ENCODE assay signal across 8 mouse cellular contexts in the genomic region with DNA sequence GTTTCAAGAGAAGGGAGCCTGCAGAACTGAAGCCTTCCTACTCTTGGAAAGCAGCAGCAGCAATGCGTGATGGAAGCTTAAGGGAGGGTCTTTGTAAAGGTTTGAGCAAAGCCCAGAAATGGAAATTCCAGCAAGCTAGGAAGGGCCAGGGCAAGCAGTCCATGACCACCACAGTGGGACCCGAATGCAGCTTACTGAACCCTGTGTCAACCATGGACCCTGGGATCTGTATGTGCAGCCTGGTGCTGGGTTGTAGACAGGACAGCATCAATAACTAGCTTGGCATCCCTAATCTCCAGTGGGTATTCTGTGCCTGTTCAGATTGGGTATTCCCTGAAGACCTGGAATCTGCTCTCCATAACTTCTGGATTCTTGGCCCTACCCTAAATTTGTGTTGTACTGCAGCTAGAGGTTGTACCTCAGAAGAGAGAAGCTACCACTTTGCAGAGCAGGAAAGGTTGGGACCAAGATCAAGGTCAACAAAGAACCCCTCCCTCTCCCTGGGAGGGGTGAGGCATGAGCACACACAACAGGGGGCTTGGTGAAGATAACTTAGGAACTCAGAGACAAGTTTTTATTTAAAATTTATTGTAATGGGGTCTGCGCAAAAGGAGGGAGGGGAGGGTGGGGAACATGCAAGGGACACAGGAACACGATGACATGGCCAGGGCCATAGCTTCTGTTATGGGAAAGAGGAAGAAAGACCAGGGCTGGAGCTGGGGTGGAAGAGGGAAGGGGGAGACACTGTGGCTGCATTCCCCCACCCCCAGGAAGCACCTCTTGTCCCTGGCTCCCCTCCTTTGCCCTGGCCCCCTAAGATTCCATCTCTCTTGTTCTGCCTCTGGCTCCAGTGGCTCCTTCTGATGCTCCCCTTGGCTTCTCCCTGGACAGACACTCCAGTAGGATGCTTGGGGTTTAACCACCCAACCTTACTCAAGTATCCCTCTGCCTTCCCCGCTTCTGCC. TPM values are rescaled to one million over a fixed set of nuclear protein-coding genes. Genes with fewer than 3 reads are reported as not detected.
DNase-seq lines count a peak whose midpoint lies in the region; ATAC-seq and TF ChIP-seq lines count a peak whose summit lies in the region.

No protein-coding gene starts in this region.

- peaks cover 81% of the 10 kb centered on the region for H3K4me1 ChIP-seq in heart, embryonic 10.5 days
- no peaks in the 10 kb centered on the region for H3K4me1 ChIP-seq in ES-Bruce4 (ENCODE audit: control insufficient read depth, insufficient read depth, low read length)
- H3K4me1 ChIP-seq in forebrain, embryonic 14.5 days (ENCODE audit: control insufficient read depth, insufficient read depth, low read length): peaks cover 40% of the 10 kb centered on the region
- H3K4me1 ChIP-seq in liver, embryonic 15.5 days (replicated peaks): peaks cover 67% of the 10 kb centered on the region

- peaks cover 29% of the 10 kb centered on the region for H3K36me3 ChIP-seq in heart, embryonic 10.5 days
- H3K36me3 ChIP-seq in ES-Bruce4 (ENCODE audit: control insufficient read depth, insufficient read depth, low read length, poor library complexity, severe bottlenecking): peaks cover 24% of the 10 kb centered on the region
- H3K36me3 ChIP-seq in forebrain, embryonic 14.5 days (ENCODE audit: control insufficient read depth, insufficient read depth, low read length): peaks cover 35% of the 10 kb centered on the region
- peaks cover 36% of the 10 kb centered on the region for H3K36me3 ChIP-seq in liver, embryonic 15.5 days (replicated peaks)

- no peak for ATAC-seq in forebrain, embryonic 14.5 days
- no peak for ATAC-seq in liver, embryonic 15.5 days (ENCODE audit: insufficient read depth)
- ATAC-seq in frontal cortex, adult (ENCODE audit: low TSS enrichment): no peak

- H3K9ac ChIP-seq in ES-Bruce4 (ENCODE audit: low read depth, poor library complexity, severe bottlenecking): peak overlapping the region; percentile 57
- H3K9ac ChIP-seq in forebrain, embryonic 14.5 days (ENCODE audit: low read length): peak overlapping the region; percentile 85
- peak overlapping the region; percentile 34; the same call in 1 of the 2 replicates for H3K9ac ChIP-seq in liver, embryonic 15.5 days

- WGBS in heart, embryonic 10.5 days: 38% methylated on average over 5 of the region's 5 CpGs
- WGBS in forebrain, embryonic 14.5 days: 45% methylated on average over 5 of the region's 5 CpGs
- WGBS in liver, embryonic 15.5 days (ENCODE audit: insufficient replicate concordance): 35% methylated on average over 5 of the region's 5 CpGs

- no peak for TF ChIP-seq CTCF in ES-Bruce4 (IDR thresholded peaks at IDR 0.05; ENCODE audit: low read depth, low read length)

- no peaks in the 10 kb centered on the region for H3K9me3 ChIP-seq in heart, embryonic 10.5 days
- no peaks in the 10 kb centered on the region for H3K9me3 ChIP-seq in ES-Bruce4 (replicated peaks; ENCODE audit: control insufficient read depth, insufficient read depth, low read length, poor library complexity, severe bottlenecking)
- no peaks in the 10 kb centered on the region for H3K9me3 ChIP-seq in forebrain, embryonic 14.5 days (replicated peaks; ENCODE audit: control insufficient read depth, low read length)
- no peaks in the 10 kb centered on the region for H3K9me3 ChIP-seq in liver, embryonic 15.5 days (replicated peaks)

- H3K27me3 ChIP-seq in heart, embryonic 10.5 days (ENCODE audit: insufficient read depth, poor library complexity, severe bottlenecking): no peaks in the 10 kb centered on the region
- no peaks in the 10 kb centered on the region for H3K27me3 ChIP-seq in ES-Bruce4 (ENCODE audit: control insufficient read depth, insufficient read depth, low read length, poor library complexity, severe bottlenecking)
- H3K27me3 ChIP-seq in forebrain, embryonic 14.5 days (replicated peaks; ENCODE audit: control insufficient read depth, insufficient read depth, low read length): no peaks in the 10 kb centered on the region
- no peaks in the 10 kb centered on the region for H3K27me3 ChIP-seq in liver, embryonic 15.5 days

- TF ChIP-seq POLR2A in ES-Bruce4 (IDR thresholded peaks at IDR 0.05; ENCODE audit: insufficient read depth, low read length): no peak

- peak overlapping the region; percentile 86 for H3K27ac ChIP-seq in heart, embryonic 10.5 days
- peak overlapping the region; percentile 37 for H3K27ac ChIP-seq in ES-Bruce4 (ENCODE audit: insufficient read depth, low read length)
- H3K27ac ChIP-seq in forebrain, embryonic 14.5 days (ENCODE audit: low read depth, low read length): peak overlapping the region; percentile 85
- peak overlapping the region; percentile 55; the same call in 1 of the 2 replicates for H3K27ac ChIP-seq in liver, embryonic 15.5 days (replicated peaks)

- H3K4me2 ChIP-seq in forebrain, embryonic 14.5 days (ENCODE audit: low read length): peak overlapping the region; percentile 64
- H3K4me2 ChIP-seq in liver, embryonic 15.5 days: peak overlapping the region; percentile 98

- peak overlapping the region; percentile 65 for H3K4me3 ChIP-seq in heart, embryonic 10.5 days
- H3K4me3 ChIP-seq in ES-Bruce4 (ENCODE audit: low read depth, low read length): peak overlapping the region; percentile 64
- peak overlapping the region; percentile 50 for H3K4me3 ChIP-seq in forebrain, embryonic 14.5 days (ENCODE audit: low read depth, low read length)
- H3K4me3 ChIP-seq in liver, embryonic 15.5 days (replicated peaks): peak overlapping the region; percentile 98

- no peak for DNase-seq in heart, embryonic 10.5 days (ENCODE audit: low spot score)
- DNase-seq in heart, adult 8-10 months (ENCODE audit: low spot score): no peak
- DNase-seq in forebrain, embryonic 14.5 days (ENCODE audit: low spot score): no peak
- no peak for DNase-seq in spleen, adult 12 weeks (ENCODE audit: low spot score)
- DNase-seq in spleen, postnatal 14 days (ENCODE audit: low spot score in 2 of 2): no peak

- no peak for TF ChIP-seq EP300 in ES-Bruce4 (IDR thresholded peaks at IDR 0.05; ENCODE audit: insufficient read depth, low read depth, low read length)

RNA-seq across cellular contexts. Expression of gene Prrt2, which starts 0.8 kb away (rescaled TPM):
- polyA plus RNA-seq in heart, embryonic 10.5 days (2016; fragmentation: Nextera tagmentation; extraction: Ambion mirVana): 2.4 and 3.2 TPM in 2 replicates
- 1 to 10 TPM in 1 of 4 experiments, under 1 TPM in 1, not detected in 2; 0.87 to 1.1 TPM for total RNA-seq in heart, adult 8-10 months (2022)
- polyA plus RNA-seq in ES-Bruce4 (2011; ENCODE audit: insufficient read depth, insufficient read length, low read depth, missing spikeins): 3.5 and 6.7 TPM in 2 replicates
- 13.7 and 20.1 TPM in 2 replicates for polyA plus RNA-seq in forebrain, embryonic 14.5 days (2014; fragmentation: Nextera tagmentation; extraction: Ambion mirVana)
- polyA plus RNA-seq in liver, embryonic 15.5 days (2015; fragmentation: Nextera tagmentation; extraction: Ambion mirVana): 0.13 and 0.56 TPM in 2 replicates

RNA-seq across cellular contexts. Expression of gene Gm42742, which starts 0.9 kb away (rescaled TPM):
- polyA plus RNA-seq in heart, embryonic 10.5 days (2016; fragmentation: Nextera tagmentation; extraction: Ambion mirVana): 20.6 and 46.6 TPM in 2 replicates
- 10 to 100 TPM; 28.1 to 33.3 (median 31.4) TPM for total RNA-seq in heart, adult 8-10 months (2022)
- 2.2 and 23.9 TPM in 2 replicates for polyA plus RNA-seq in ES-Bruce4 (2011; ENCODE audit: insufficient read depth, insufficient read length, low read depth, missing spikeins)
- 65.0 and 68.5 TPM in 2 replicates for polyA plus RNA-seq in forebrain, embryonic 14.5 days (2014; fragmentation: Nextera tagmentation; extraction: Ambion mirVana)
- polyA plus RNA-seq in liver, embryonic 15.5 days (2015; fragmentation: Nextera tagmentation; extraction: Ambion mirVana): 3.6 and 4.0 TPM in 2 replicates

RNA-seq across cellular contexts. Expression of gene Pagr1a, which starts 4.7 kb away (rescaled TPM):
- polyA plus RNA-seq in heart, embryonic 10.5 days (2016; fragmentation: Nextera tagmentation; extraction: Ambion mirVana): 64.1 and 99.6 TPM in 2 replicates
- total RNA-seq in heart, adult 8-10 months (2022): 10 to 100 TPM in 2 of 4 experiments, 1 to 10 TPM in 2; 8.3 to 22.2 (median 10.5) TPM
- polyA plus RNA-seq in ES-Bruce4 (2011; ENCODE audit: insufficient read depth, insufficient read length, low read depth, missing spikeins): 12.7 and 27.9 TPM in 2 replicates
- polyA plus RNA-seq in forebrain, embryonic 14.5 days (2014; fragmentation: Nextera tagmentation; extraction: Ambion mirVana): 22.3 and 25.1 TPM in 2 replicates
- polyA plus RNA-seq in liver, embryonic 15.5 days (2015; fragmentation: Nextera tagmentation; extraction: Ambion mirVana): 32.8 and 39.1 TPM in 2 replicates

RNA-seq across cellular contexts. Expression of gene Maz, which starts 5.0 kb away (rescaled TPM):
- 41.5 and 66.9 TPM in 2 replicates for polyA plus RNA-seq in heart, embryonic 10.5 days (2016; fragmentation: Nextera tagmentation; extraction: Ambion mirVana)
- total RNA-seq in heart, adult 8-10 months (2022): 10 to 100 TPM; 48.5 to 55.9 (median 54.8) TPM
- polyA plus RNA-seq in ES-Bruce4 (2011; ENCODE audit: insufficient read depth, insufficient read length, low read depth, missing spikeins): 117 and 123 TPM in 2 replicates
- polyA plus RNA-seq in forebrain, embryonic 14.5 days (2014; fragmentation: Nextera tagmentation; extraction: Ambion mirVana): 53.1 and 54.1 TPM in 2 replicates
- 38.1 and 45.7 TPM in 2 replicates for polyA plus RNA-seq in liver, embryonic 15.5 days (2015; fragmentation: Nextera tagmentation; extraction: Ambion mirVana)

RNA-seq across cellular contexts. Expression of gene Pagr1b, which starts 5.6 kb away (rescaled TPM):
- polyA plus RNA-seq in heart, embryonic 10.5 days (2016; fragmentation: Nextera tagmentation; extraction: Ambion mirVana): 0.41 TPM in 1 of 2 replicates, not detected in the other
- total RNA-seq in heart, adult 8-10 months (2022): not detected
- 22.1 and 26.6 TPM in 2 replicates for polyA plus RNA-seq in ES-Bruce4 (2011; ENCODE audit: insufficient read depth, insufficient read length, low read depth, missing spikeins)
- 0.34 and 0.74 TPM in 2 replicates for polyA plus RNA-seq in forebrain, embryonic 14.5 days (2014; fragmentation: Nextera tagmentation; extraction: Ambion mirVana)
- not detected in 2 replicates for polyA plus RNA-seq in liver, embryonic 15.5 days (2015; fragmentation: Nextera tagmentation; extraction: Ambion mirVana)

Comparison
In these comparisons a context has a peak if more than half of its experiments do, and no peak if none do; other contexts are left out.
1. H3K9ac ChIP-seq: peak in every context shown above with its lines; median percentile 85 in forebrain, embryonic 14.5 days; 57 in ES-Bruce4; 34 in liver, embryonic 15.5 days.